Mouse (Mus musculus): ENCODE results near the gene Tshr. TPM values are rescaled to one million over a fixed set of nuclear protein-coding genes. Genes with fewer than 3 reads are reported as not detected.

Tshr gene
- polyA plus RNA-seq, 1 experiment from 2014 or later: 0.76 TPM

- Histone ChIP-seq H3K9me3 (no peaks in the 10 kb centered on the region), H3K36me3 (no peaks in the 10 kb centered on the region), H3K4me2 (no peak overlapping the region), H3K4me3 (no peak overlapping the region), H3K27ac (no peak overlapping the region), H3K9ac (no peak overlapping the region), H3K4me1 (no peaks in the 10 kb centered on the region), H3K27me3 (no peaks in the 10 kb centered on the region)
- no peak for ATAC-seq (ENCODE audit: insufficient number of reproducible peaks, low FRiP score, low TSS enrichment, low read depth)
- 47% methylated on average over 7 of the region's 7 CpGs for WGBS
Measured at GRCm38 (mm10) chr12:91418791-91419190, 34.4 kb downstream of the Tshr start.

DNA sequence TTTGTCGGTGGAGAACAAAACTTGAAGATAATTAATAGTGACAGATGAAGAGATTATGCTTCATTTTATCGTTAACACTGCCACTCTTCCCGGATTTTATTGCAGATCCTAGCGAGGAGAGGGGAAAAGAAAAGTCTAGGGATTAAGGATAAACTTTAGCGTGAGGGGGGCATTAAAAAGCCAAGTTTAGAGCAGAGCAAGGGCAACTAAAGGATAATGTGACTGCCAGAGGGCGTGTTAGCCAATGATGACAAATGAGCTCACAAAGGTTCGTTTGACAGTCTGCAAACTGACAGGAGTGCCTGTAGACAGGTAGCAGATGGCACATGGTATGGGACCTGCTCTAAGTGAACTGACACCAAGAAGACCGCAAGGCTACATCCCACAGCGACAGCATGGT is 36.9 kb downstream of the Tshr start:
- ATAC-seq (ENCODE audit: insufficient number of reproducible peaks, low FRiP score, low TSS enrichment, low read depth): no peak
- Histone ChIP-seq H3K4me2 (no peak overlapping the region), H3K27ac (no peak overlapping the region), H3K9me3 (no peaks in the 10 kb centered on the region), H3K27me3 (no peaks in the 10 kb centered on the region), H3K36me3 (no peaks in the 10 kb centered on the region), H3K4me3 (no peak overlapping the region), H3K9ac (no peak overlapping the region), H3K4me1 (no peaks in the 10 kb centered on the region)
- 35% methylated on average over 9 of the region's 9 CpGs for WGBS

DNA sequence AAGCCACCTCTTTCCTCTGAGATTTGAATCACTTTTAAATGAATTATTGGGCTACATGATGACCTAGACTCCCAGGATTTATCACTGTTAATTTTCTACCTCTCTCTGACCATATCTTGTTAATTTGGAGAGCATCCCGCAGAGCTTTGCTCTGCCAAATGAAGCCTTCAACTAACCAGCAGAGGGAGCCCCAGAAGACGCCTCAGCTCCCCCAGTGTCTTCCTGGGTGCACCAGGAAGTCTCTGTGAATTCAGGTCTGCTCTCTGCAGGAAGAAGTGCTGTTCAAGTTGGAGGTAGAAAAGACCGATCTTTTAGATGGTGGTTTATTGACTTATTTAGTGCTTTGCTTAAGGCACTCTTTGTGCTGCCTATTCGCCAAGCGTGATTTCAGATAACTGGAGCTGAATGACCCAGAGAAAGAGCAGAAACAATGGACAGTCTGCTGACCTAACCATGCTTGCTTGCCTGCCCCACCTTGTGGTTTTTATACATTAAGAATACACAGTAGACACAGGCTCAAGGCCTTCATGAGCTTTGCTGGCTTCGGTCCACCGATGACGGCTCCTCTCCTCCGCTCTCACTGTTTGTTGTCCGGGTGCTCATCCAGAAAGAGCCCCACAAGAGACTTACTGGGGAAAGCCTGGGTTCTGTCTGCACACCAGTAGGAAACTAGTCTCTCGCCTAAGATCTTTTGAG is 38.9 kb downstream of the Tshr start:
- H3K9ac ChIP-seq: no peak overlapping the region
- no peak overlapping the region for H3K4me3 ChIP-seq
- no peaks in the 10 kb centered on the region for H3K4me1 ChIP-seq
- no peaks in the 10 kb centered on the region for H3K9me3 ChIP-seq
- no peaks in the 10 kb centered on the region for H3K27me3 ChIP-seq
- ATAC-seq (ENCODE audit: insufficient number of reproducible peaks, low FRiP score, low TSS enrichment, low read depth): no peak
- 76% methylated on average over 11 of the region's 11 CpGs for WGBS
- no peak overlapping the region for H3K4me2 ChIP-seq
- no peaks in the 10 kb centered on the region for H3K36me3 ChIP-seq
- no peak overlapping the region for H3K27ac ChIP-seq

DNA sequence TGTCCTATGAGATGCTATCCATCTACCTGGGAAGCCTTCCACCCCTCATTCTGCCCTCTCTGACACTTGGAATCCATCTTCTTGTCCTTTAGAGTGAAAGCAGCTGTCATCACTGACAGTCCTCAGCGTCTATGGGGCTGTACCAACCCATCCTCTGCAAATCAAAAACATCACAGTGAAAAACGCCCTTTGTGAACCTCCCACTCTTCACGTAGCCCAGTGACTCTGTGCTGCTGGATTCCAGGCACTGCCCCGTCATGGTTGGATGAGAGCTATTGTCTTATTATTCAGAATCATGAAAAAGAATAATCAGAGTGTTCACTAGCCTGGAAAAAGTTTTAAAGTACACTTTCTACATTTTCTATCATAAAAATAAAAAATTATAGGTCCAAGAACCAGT is 42.1 kb downstream of the Tshr start:
- Histone ChIP-seq H3K4me2 (no peak overlapping the region), H3K9me3 (no peaks in the 10 kb centered on the region), H3K4me1 (no peaks in the 10 kb centered on the region), H3K4me3 (no peak overlapping the region), H3K9ac (no peak overlapping the region), H3K27ac (no peak overlapping the region), H3K27me3 (no peaks in the 10 kb centered on the region), H3K36me3 (no peaks in the 10 kb centered on the region)
- 53% methylated on average over 4 of the region's 4 CpGs for WGBS
- ATAC-seq (ENCODE audit: insufficient number of reproducible peaks, low FRiP score, low TSS enrichment, low read depth): no peak

DNA sequence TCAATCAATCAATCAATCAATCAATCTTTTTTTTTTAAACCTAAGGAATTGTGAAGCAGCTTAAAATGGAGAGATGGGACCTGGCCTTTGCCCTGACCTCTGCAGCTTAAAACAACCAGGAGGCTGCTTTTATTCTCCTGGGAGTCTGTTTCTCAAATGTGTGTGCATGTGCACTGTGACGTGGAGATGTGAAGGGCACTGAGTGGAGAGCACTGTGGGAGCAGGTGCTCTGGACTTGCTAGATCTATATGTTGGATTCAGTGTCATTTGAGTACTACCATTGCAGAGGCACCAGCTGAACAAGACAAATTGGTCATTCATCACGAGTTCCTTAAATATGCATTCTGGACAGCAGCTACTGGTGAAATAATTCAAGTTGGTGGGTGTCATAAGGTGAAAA is 42.8 kb downstream of the Tshr start:
- no peaks in the 10 kb centered on the region for H3K27me3 ChIP-seq
- no peak overlapping the region for H3K4me2 ChIP-seq
- H3K9ac ChIP-seq: no peak overlapping the region
- H3K4me1 ChIP-seq: no peaks in the 10 kb centered on the region
- no peaks in the 10 kb centered on the region for H3K9me3 ChIP-seq
- ATAC-seq (ENCODE audit: insufficient number of reproducible peaks, low FRiP score, low TSS enrichment, low read depth): no peak
- WGBS: 64% methylated on average over 2 of the region's 2 CpGs
- no peak overlapping the region for H3K4me3 ChIP-seq
- no peaks in the 10 kb centered on the region for H3K36me3 ChIP-seq
- no peak overlapping the region for H3K27ac ChIP-seq

- ATAC-seq (ENCODE audit: insufficient number of reproducible peaks, low FRiP score, low TSS enrichment, low read depth): no peak
- no peak overlapping the region for H3K27ac ChIP-seq
- no peaks in the 10 kb centered on the region for H3K27me3 ChIP-seq
- no peak overlapping the region for H3K9ac ChIP-seq
- no peaks in the 10 kb centered on the region for H3K36me3 ChIP-seq
- H3K4me2 ChIP-seq: no peak overlapping the region
- whole genome bisulfite sequencing: 87% methylated on average over 13 of the region's 13 CpGs
- no peak overlapping the region for H3K4me3 ChIP-seq
- no peaks in the 10 kb centered on the region for H3K9me3 ChIP-seq
- no peaks in the 10 kb centered on the region for H3K4me1 ChIP-seq
Measured at GRCm38 (mm10) chr12:91482195-91482733, 97.9 kb downstream of the Tshr start.

GRCm38 (mm10) chr12:91486342-91486741 is 102.0 kb downstream of the Tshr start:
- Histone ChIP-seq H3K9me3 (no peaks in the 10 kb centered on the region), H3K9ac (no peak overlapping the region), H3K27ac (no peak overlapping the region), H3K4me2 (no peak overlapping the region), H3K4me1 (no peaks in the 10 kb centered on the region), H3K36me3 (no peaks in the 10 kb centered on the region), H3K4me3 (no peak overlapping the region), H3K27me3 (no peaks in the 10 kb centered on the region)
- no peak for ATAC-seq (ENCODE audit: insufficient number of reproducible peaks, low FRiP score, low TSS enrichment, low read depth)
- WGBS: 68% methylated on average over 4 of the region's 4 CpGs

GRCm38 (mm10) chr12:91488406-91488805 is 104.0 kb downstream of the Tshr start:
- Histone ChIP-seq H3K4me3 (no peak overlapping the region), H3K4me2 (no peak overlapping the region), H3K27me3 (no peaks in the 10 kb centered on the region), H3K9ac (no peak overlapping the region), H3K36me3 (no peaks in the 10 kb centered on the region), H3K9me3 (no peaks in the 10 kb centered on the region), H3K27ac (no peak overlapping the region), H3K4me1 (no peaks in the 10 kb centered on the region)
- WGBS: 48% methylated on average over 3 of the region's 3 CpGs
- no peak for ATAC-seq (ENCODE audit: insufficient number of reproducible peaks, low FRiP score, low TSS enrichment, low read depth)

- no peak overlapping the region for H3K27ac ChIP-seq
- H3K4me1 ChIP-seq: no peaks in the 10 kb centered on the region
Measured at GRCm38 (mm10) chr12:91495497-91496225, 111.3 kb downstream of the Tshr start.

GRCm38 (mm10) chr12:91496226-91496558 is 111.8 kb downstream of the Tshr start:
- no peaks in the 10 kb centered on the region for H3K9me3 ChIP-seq
- H3K9ac ChIP-seq: no peak overlapping the region
- no peak overlapping the region for H3K27ac ChIP-seq
- 38% methylated on average over 3 of the region's 3 CpGs for WGBS
- no peaks in the 10 kb centered on the region for H3K27me3 ChIP-seq
- no peak for ATAC-seq (ENCODE audit: insufficient number of reproducible peaks, low FRiP score, low TSS enrichment, low read depth)
- H3K4me2 ChIP-seq: no peak overlapping the region
- no peaks in the 10 kb centered on the region for H3K4me1 ChIP-seq
- H3K36me3 ChIP-seq: no peaks in the 10 kb centered on the region
- H3K4me3 ChIP-seq: no peak overlapping the region

More at GRCm38 (mm10) chr12:91495497-91496225, 111.3 kb downstream of the Tshr start:
- WGBS: 35% methylated on average over 10 of the region's 11 CpGs
- Histone ChIP-seq H3K36me3 (no peaks in the 10 kb centered on the region), H3K4me3 (no peak overlapping the region), H3K9me3 (no peaks in the 10 kb centered on the region), H3K4me2 (no peak overlapping the region), H3K27me3 (no peaks in the 10 kb centered on the region), H3K9ac (no peak overlapping the region)
- no peak for ATAC-seq (ENCODE audit: insufficient number of reproducible peaks, low FRiP score, low TSS enrichment, low read depth)

DNA sequence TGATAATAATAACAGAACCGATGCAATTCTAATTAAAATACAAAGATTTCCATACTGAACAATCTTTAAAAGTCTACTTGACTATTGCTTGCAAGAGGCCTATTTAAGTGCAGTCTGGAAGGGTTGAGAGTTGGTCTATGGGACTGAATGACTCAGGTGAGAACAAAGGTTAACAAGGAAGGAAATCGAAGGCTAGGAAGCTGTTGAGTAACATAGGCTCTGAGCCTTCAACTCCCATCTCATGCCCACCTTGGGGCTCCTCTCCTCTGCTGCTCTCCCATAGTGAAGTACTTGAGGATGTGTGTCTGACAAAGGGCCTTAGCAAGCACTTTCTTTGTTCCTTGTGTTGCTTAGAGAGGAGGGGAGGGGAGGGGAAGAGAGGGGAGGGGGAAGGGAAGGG is 116.1 kb downstream of the Tshr start:
- Histone ChIP-seq H3K27me3 (no peaks in the 10 kb centered on the region), H3K4me1 (no peaks in the 10 kb centered on the region), H3K27ac (no peak overlapping the region), H3K9ac (no peak overlapping the region), H3K4me3 (no peak overlapping the region), H3K4me2 (no peak overlapping the region), H3K36me3 (no peaks in the 10 kb centered on the region), H3K9me3 (no peaks in the 10 kb centered on the region)
- no peak for ATAC-seq (ENCODE audit: insufficient number of reproducible peaks, low FRiP score, low TSS enrichment, low read depth)
- 93% methylated on average over 2 of the region's 2 CpGs for WGBS

DNA sequence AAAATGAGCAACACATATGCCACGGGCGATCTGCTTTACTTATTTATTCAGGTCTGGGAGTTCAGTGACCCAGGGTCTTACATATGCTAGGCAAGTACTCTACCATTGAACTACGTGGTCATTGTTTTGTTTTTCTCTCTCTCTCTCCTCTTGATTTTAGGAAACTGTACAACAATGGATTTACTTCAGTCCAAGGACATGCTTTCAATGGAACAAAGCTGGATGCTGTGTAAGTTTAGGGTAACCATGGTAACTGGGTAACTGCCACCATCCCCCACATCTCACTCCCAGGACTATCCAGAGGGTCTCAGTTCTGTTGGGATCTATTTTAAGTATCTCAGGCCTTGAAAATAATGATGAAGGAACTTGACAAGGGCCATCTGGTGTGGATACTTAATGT is 127.4 kb downstream of the Tshr start:
- Histone ChIP-seq H3K27me3 (no peaks in the 10 kb centered on the region), H3K9ac (no peak overlapping the region), H3K4me3 (no peak overlapping the region), H3K4me1 (no peaks in the 10 kb centered on the region), H3K36me3 (no peaks in the 10 kb centered on the region), H3K27ac (no peak overlapping the region), H3K4me2 (no peak overlapping the region), H3K9me3 (no peaks in the 10 kb centered on the region)
- no peak for ATAC-seq (ENCODE audit: insufficient number of reproducible peaks, low FRiP score, low TSS enrichment, low read depth)
- 79% methylated on average over 3 of the region's 3 CpGs for WGBS

Data from limb, embryonic 15.5 days (tissue).